Mouse (Mus musculus): ENCODE data around the gene Taf9b.
A peak's percentile ranks its signal among the peaks of the same experiment; 100 is the strongest.
"Not testable (repeated sequence)": the region's sequence is repeated elsewhere in the genome, so short reads cannot be mapped to it uniquely, and the experiment has no call there.

Gene Taf9b

GRCm38 (mm10) chrX:106221058-106221457 lies at the start of gene Taf9b:
Gene Taf9b (minus strand): TSS chrX:106221158.
- DNase-seq (ENCODE audit: low spot score in 2 of 2) = no peak

DNA sequence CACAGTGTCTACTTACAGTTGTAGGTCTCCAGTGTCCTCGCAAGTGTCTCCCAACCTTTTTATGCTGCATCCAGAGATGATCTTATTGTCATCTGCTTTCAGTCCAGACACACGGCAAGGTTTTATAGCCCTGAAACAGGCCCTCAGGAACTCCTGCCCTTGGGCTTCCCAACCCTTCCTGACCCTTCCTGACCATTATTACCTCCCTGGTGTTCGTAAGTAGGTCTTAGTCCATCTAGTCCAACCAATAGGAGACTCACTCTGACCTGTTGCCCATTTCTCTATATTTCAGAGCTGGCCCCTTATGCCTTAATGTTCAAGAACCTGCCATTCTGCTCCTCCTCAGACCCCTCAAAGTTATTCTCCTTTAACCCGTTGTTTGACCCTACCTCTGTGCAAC lies 34.3 kb upstream of the Taf9b start, which contains the start of gene Fnd3c2:
Fnd3c2 (minus strand) TSS at position 101 of the 400 bp plus-strand sequence.
- no peak for DNase-seq (ENCODE audit: low spot score in 2 of 2)

- peak; percentile 45 to 71 for DNase-seq (ENCODE audit: low spot score in 2 of 2)
These were observed 1.6 kb downstream of the Taf9b start for GRCm38 (mm10) chrX:106219171-106220032.

DNA sequence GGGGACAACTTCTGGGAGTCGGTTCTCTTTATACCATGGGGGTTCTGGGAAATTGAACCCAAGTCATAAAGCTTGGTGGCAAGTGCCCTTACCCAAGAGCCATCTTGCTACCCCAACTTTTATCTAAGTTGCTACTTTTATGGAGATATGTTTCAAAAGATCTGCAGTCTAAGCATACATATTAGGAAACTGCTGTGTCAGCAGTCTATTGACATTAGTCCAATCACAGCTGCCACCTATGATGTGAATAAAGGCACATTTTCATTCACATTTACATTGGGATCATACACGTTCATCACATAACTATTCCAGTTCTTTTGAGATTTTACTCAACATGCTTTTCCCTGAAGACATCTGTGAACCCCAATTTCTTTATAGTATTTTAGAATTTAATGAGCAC lies 11.9 kb downstream of the Taf9b start:
- DNase-seq (ENCODE audit: low spot score in 2 of 2) = no peak

GRCm38 (mm10) chrX:106198904-106199303 lies 22.1 kb downstream of the Taf9b start:
- no peak for DNase-seq (ENCODE audit: low spot score in 2 of 2)

GRCm38 (mm10) chrX:106197308-106197707 lies 23.6 kb downstream of the Taf9b start:
- peak in 1 of 2 experiments; percentile 30 for DNase-seq (ENCODE audit: low spot score in 2 of 2)

GRCm38 (mm10) chrX:106194361-106194760 lies 26.6 kb downstream of the Taf9b start:
- not testable (repeated sequence) for DNase-seq (ENCODE audit: low spot score in 2 of 2)

GRCm38 (mm10) chrX:106190091-106190490 lies 30.9 kb downstream of the Taf9b start:
- no peak for DNase-seq (ENCODE audit: low spot score in 2 of 2)

GRCm38 (mm10) chrX:106189356-106189755 lies 31.6 kb downstream of the Taf9b start:
- DNase-seq (ENCODE audit: low spot score in 2 of 2) = no peak

- DNase-seq (ENCODE audit: low spot score in 2 of 2) = peak; percentile 8 to 24
These were observed 33.2 kb downstream of the Taf9b start for GRCm38 (mm10) chrX:106187737-106188136.

- peak; percentile 57 to 90 for DNase-seq (ENCODE audit: low spot score in 2 of 2)
These were observed 34.0 kb downstream of the Taf9b start, which contains the start of gene Pgk1 for GRCm38 (mm10) chrX:106186713-106187649. Gene Pgk1 (plus strand): TSS chrX:106187100.

- DNase-seq (ENCODE audit: low spot score in 2 of 2) = no peak
These were observed 35.3 kb downstream of the Taf9b start for GRCm38 (mm10) chrX:106185706-106186105.

DNA sequence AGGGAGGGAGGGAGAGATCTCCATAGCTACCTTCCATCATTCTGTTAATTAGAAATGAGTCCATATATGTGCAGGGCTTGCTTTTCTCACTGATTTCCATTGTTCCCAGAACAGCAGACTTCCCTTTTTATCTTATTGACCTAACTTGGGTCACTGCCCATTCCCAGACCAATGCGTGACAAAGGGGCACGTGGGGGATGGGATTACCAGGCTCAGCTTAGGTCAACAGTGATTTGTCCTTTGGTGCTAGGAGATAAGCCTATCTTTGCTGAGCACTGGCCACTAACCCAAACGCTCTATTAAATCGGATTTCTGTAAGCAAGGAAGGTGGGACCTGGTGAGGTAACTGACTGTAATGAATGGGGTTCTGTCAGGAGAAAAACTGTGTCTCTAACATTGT lies 36.7 kb downstream of the Taf9b start:
- DNase-seq (ENCODE audit: low spot score in 2 of 2) = no peak

DNA sequence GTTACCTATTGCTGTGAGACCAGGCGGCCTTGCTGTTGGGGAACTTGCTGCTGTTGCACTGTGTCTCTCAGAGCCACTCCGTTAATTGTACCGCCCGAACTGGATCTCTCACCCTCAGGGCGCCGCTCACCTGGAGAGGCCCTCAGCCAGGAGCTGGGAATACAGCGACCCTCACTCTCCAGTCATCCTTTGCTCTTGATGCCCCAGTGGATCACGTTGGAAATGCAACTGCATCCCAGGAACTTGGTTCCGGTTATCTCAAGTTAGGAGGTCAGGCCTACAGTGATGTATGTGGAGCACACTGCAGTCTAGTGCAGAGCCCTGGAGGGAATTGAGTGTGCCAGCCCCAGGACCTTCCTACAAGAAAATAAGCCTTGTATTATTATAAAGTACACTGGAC lies 44.6 kb downstream of the Taf9b start:
- DNase-seq (ENCODE audit: low spot score in 2 of 2) = no peak

GRCm38 (mm10) chrX:106171853-106172154 lies 49.2 kb downstream of the Taf9b start:
- no peak for DNase-seq (ENCODE audit: low spot score in 2 of 2)

DNA sequence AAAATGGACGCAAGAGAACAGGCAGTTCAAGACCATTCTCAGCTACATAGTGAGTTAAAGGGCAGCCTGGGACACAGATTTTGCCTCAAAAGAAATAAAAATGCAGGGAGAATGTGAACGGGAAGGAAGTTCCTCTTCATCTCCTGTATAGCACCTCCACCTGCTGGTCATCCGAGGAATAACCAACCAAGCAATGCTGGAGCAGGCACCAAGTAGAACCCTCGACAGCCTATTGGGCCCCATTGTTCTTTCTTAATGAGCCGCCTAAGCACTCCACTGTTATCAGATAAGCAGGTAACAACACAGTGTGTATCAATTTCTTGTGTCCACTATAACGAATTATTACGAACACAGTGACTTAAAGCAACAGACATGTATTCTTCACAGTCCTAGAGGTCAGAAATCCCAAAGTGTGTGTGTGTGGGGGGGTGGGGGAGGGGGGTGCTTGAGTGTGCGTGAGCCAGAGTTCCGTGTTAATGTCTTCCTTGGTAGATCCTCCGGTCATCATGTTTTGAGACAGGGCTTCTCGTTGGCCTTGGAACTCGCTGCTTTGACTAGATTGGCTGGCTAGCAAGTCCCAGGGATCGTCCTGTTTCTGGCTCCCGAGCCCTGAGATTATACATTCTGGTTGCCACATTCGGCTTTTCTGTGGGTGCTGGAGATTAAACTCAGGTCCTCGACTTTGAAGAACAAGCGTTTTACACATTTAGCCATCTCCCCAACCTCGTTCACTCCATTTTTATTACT lies 49.7 kb downstream of the Taf9b start:
- DNase-seq (ENCODE audit: low spot score in 2 of 2) = peak; percentile 21 to 74

DNA sequence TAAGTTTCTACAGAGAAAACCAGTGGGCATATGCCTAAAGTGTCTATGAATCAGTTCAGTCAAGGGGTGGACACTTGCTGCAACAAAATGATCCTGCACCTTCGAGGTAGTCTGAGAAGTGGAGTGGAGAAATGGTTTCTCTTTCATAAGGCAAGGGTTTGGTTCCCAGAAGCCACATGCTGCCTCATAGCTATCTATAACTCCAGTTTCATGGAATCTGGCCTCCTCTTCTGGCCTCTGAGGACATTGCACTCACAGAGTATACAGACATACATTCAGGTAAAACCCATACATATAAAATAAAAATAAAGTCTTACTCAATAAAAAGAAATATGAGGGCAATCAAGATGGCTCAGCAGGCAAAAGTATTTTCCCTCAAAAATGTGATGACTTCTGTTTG lies 55.9 kb downstream of the Taf9b start:
- no peak for DNase-seq (ENCODE audit: low spot score in 2 of 2)

GRCm38 (mm10) chrX:106164555-106164954 lies 56.4 kb downstream of the Taf9b start:
- no peak for DNase-seq (ENCODE audit: low spot score in 2 of 2)

DNA sequence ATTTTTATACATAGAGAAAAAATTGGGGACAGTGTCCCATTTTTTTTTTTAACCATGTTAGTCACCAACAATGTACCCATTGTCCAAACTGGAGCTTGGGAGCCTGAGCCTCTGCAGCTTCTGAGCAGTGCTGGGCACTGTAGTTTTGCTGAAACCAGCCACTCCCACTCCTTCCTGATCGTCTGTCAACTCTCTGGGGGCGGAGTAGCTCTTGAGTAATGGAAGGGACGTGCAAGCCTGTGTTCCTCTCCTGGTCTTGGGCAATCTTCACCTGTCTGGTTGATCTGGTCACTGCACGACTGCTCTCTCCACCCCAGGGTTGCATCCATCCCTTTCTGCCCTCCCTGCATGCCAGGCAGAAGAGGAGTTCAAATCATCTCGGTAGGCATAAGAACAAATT lies 57.0 kb downstream of the Taf9b start:
- DNase-seq (ENCODE audit: low spot score in 2 of 2) = no peak

All from spleen, postnatal 10 days (tissue).